Mouse (Mus musculus) olfactory bulb, adult 2 months (tissue): ENCODE measurements around the gene Plcb3. TPM values are rescaled to one million over a fixed set of nuclear protein-coding genes. Genes with fewer than 3 reads are reported as not detected.

Source experiments
- H3K27ac ChIP-seq: fragments of 200-500 bp; 2 replicates; pipeline ENCODE4 v1.5.1; 2012; ENCODE audit warnings: low read depth, low read length; ENCODE audit not compliant: insufficient read depth
- H3K4me1 ChIP-seq: fragments of 200-500 bp; 2 replicates; pipeline ENCODE4 v1.6.1; 2012; ENCODE audit warnings: low read length; ENCODE audit not compliant: control insufficient read depth, insufficient read depth
- H3K4me3 ChIP-seq: fragments of 200-500 bp; 2 replicates; pipeline ENCODE4 v1.5.1; 2012; ENCODE audit warnings: mild to moderate bottlenecking, low read depth, low read length, moderate library complexity; ENCODE audit not compliant: insufficient read depth
- CTCF ChIP-seq: fragments of 200-500 bp; IDR thresholded peaks from 2 replicates; pipeline ENCODE4 v1.5.1; 2012; ENCODE audit warnings: low read depth, mild to moderate bottlenecking, low read length, moderate library complexity; ENCODE audit not compliant: insufficient read depth
- POLR2A ChIP-seq: fragments of 200-500 bp; IDR thresholded peaks from 2 replicates; pipeline ENCODE4 v1.6.1; 2012; ENCODE audit warnings: mild to moderate bottlenecking, low read depth, low read length, moderate library complexity; ENCODE audit not compliant: insufficient read depth
- WGBS: fragments of 180-500 bp; shearing (Covaris S2); methylation state at CpG from one replicate; pipeline ENCODE4 v1.1.7; 2018; 5-methylcytosine and 5-hydroxymethylcytosine counted together
- polyA plus RNA-seq: library from polyadenylated mRNA; stranded (reverse); fragments of >200 nt; gene quantifications from 2 replicates; pipeline ENCODE4 v1.2.4, GENCODE M21; 2012; ENCODE audit warnings: low replicate concordance; ENCODE audit not compliant: missing spikeins, insufficient read depth, insufficient read length

Plcb3 gene
- polyA plus RNA-seq, 1 experiment: not detected

GRCm38 (mm10) chr19:6947742-6948141 is 28.5 kb downstream of the Plcb3 start:
- no peak overlapping the region for H3K4me3 ChIP-seq
- 70% methylated on average over 4 of the region's 4 CpGs for WGBS
- no peak overlapping the region for H3K27ac ChIP-seq
- H3K4me1 ChIP-seq: peaks cover 10% of the 10 kb centered on the region
- TF ChIP-seq POLR2A: no peak
- TF ChIP-seq CTCF: no peak

- Histone ChIP-seq H3K4me1 (peaks cover 23% of the 10 kb centered on the region), H3K27ac (no peak overlapping the region), H3K4me3 (no peak overlapping the region)
- TF ChIP-seq POLR2A (no peak), CTCF (no peak)
- WGBS: 91% methylated on average over 6 of the region's 6 CpGs
These were observed 32.6 kb downstream of the Plcb3 start for GRCm38 (mm10) chr19:6943709-6944108.

- H3K4me1 ChIP-seq: peaks cover 27% of the 10 kb centered on the region
- TF ChIP-seq POLR2A: no peak
- TF ChIP-seq CTCF: no peak
- peak overlapping the region; percentile 87 for H3K4me3 ChIP-seq
- 21% methylated on average over 5 of the region's 5 CpGs for WGBS
- peak overlapping the region; percentile 29; the same call in 1 of the 2 replicates for H3K27ac ChIP-seq
These were observed 33.5 kb downstream of the Plcb3 start for GRCm38 (mm10) chr19:6942764-6943163.

- H3K27ac ChIP-seq: peak within 1 kb of the TSS; percentile 63
- H3K4me1 ChIP-seq: peaks cover 28% of the 10 kb centered on the region
- under 1% methylated on average over 27 of the region's 27 CpGs for WGBS
- TF ChIP-seq CTCF (no peak), POLR2A (peak; percentile 58)
- H3K4me3 ChIP-seq: peak within 1 kb of the TSS; percentile 87
These were observed 34.0 kb downstream of the Plcb3 start, which contains the start of gene Gpr137 for GRCm38 (mm10) chr19:6942249-6942691. Gpr137 (minus strand) TSS chr19:6942480.

- Histone ChIP-seq H3K27ac (peak within 1 kb of the TSS; percentile 63), H3K4me1 (peaks cover 28% of the 10 kb centered on the region), H3K4me3 (peak within 1 kb of the TSS; percentile 87)
- under 1% methylated on average over 83 of the region's 83 CpGs for WGBS
- TF ChIP-seq POLR2A (peak; percentile 50), CTCF (no peak)
These were observed 34.7 kb downstream of the Plcb3 start, which contains the start of gene Bad for GRCm38 (mm10) chr19:6941372-6942248. Bad (plus strand) TSS chr19:6941861.

GRCm38 (mm10) chr19:6940396-6941351 is 35.6 kb downstream of the Plcb3 start:
- Histone ChIP-seq H3K27ac (no peak overlapping the region; the same call in 1 of the 2 replicates), H3K4me1 (peaks cover 28% of the 10 kb centered on the region), H3K4me3 (peak overlapping the region; percentile 87)
- WGBS: 16% methylated on average over 29 of the region's 29 CpGs
- no peak for TF ChIP-seq POLR2A
- no peak for TF ChIP-seq CTCF

GRCm38 (mm10) chr19:6939106-6940002 is 36.9 kb downstream of the Plcb3 start:
- TF ChIP-seq CTCF: no peak
- TF ChIP-seq POLR2A: 0 out of 2 replicates have a peak, but pooled peaks have one; percentile 14
- WGBS: 86% methylated on average over 20 of the region's 20 CpGs
- H3K27ac ChIP-seq: no peak overlapping the region
- peaks cover 29% of the 10 kb centered on the region for H3K4me1 ChIP-seq
- H3K4me3 ChIP-seq: peak overlapping the region; percentile 0; the same call in 1 of the 2 replicates
